Mouse (Mus musculus): ENCODE results near the gene Smdt1.

- TF ChIP-seq CTCF (conservative IDR thresholded peaks at IDR 0.05; ENCODE audit: low read length) = no peak
- TF ChIP-seq NANOG (IDR thresholded peaks at IDR 0.05; ENCODE audit: borderline replicate concordance, low read length) = no peak
- TF ChIP-seq POU5F1 (IDR thresholded peaks at IDR 0.05; ENCODE audit: borderline replicate concordance, low read length) = no peak
These were observed 391 bp downstream of the Smdt1 start for GRCm38 (mm10) chr15:82339150-82339549.

Measured in E14TG2a.4 (cell line).